Mouse (Mus musculus) left cerebral cortex, postnatal 14 days (tissue): Measurements from ENCODE around the gene Ano10. TPM values are rescaled to one million over a fixed set of nuclear protein-coding genes. Genes with fewer than 3 reads are reported as not detected.

Experiments used
- DNase-seq, 2 experiments: peaks; one replicate each; pipeline ENCODE4 v3.0.0; 2021 to 2022; ENCODE audit warnings: low spot score in 2 of 2, mixed read lengths in 1 of 2
- intact Hi-C: fragments of 180-260 bp; cut with DNase I; formaldehyde crosslinking; loops from one replicate; pipeline ENCODE4 v1.15.1; 2025
- microRNA-seq, 2 experiments: library from miRNA; unstranded; fragments of <30 nt; microRNA quantifications; one replicate each; pipeline ENCODE4 v1.2.0; 2022
- total RNA-seq, 2 experiments: library from RNA; stranded (reverse); gene quantifications; 2 replicates each; pipeline ENCODE4 v1.2.3; 2021

Ano10 gene
- total RNA-seq, 2 experiments from 2014 or later = 28.5 to 34.2 TPM

GRCm38 (mm10) chr9:122146124-122146870, 147.9 kb downstream of the Ano10 start:
- no peak for DNase-seq
- intact Hi-C loops = no loop called here

GRCm38 (mm10) chr9:122145677-122146076, 148.5 kb downstream of the Ano10 start:
- intact Hi-C loops = no loop called here
- no peak for DNase-seq

DNA sequence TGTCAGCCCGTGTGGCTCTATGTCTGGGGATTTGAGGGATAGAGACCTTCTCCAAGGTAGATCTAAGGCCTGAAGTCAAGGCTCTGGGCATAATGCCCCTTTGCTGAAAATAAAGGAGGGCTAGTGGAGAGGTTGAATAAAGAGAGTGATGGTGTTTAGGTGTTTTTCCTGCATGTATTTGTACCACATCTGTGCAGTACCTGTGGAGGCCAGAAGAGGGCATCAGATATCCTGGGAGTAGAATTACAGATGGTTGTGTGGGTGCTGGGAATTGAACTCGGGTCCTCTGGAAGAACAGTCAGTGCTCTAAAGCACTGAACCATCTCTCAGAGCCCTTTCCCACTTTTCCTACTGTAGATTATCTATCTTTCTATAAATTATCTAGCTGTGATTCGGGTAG, 149.4 kb downstream of the Ano10 start:
- intact Hi-C loops = no loop called here
- no peak for DNase-seq

DNA sequence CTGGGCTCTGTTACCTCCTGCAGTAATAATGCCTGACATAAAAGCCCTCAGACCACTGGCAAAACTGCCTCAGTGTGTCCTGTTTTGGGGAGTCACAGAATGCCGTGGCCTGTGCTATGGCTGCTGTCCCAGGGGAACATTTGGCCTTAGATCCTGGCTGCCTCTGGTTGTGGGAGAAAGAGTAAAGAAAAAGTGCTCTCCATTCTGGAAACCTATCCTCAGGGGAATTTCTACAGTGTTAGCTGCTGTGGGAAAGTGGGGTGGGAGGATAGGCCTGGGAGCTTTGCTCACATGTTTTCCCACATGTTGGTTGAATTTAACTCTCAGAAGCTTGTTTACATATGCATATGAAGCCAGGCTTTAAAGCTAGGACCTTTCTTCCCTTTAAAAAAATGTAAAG, 151.0 kb downstream of the Ano10 start:
- DNase-seq = no peak
- intact Hi-C loops = no loop called here

DNA sequence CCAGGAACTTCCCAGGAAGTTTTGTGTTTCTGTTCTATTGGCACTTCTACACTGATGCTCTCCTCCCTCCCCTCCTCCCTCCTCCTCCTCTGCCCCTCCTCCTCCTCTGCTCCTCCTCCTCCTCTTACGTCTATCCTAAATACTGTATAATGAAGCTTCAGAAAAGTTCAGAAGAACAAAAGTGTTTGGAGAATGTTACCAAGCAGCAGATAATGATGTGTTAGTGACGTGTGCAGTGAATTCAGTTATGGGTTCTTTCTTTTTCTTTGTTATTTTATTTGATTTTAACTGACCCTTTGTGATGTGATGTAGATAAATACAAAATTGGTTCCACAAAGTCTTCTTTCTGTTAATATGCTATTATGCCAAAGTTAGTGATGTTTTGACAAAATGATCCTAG, 155.0 kb downstream of the Ano10 start:
- intact Hi-C loops = loop anchor here (5.0 kb wide), 1 partner anchor 252 kb away; no protein-coding TSS in a partner anchor
- DNase-seq = no peak

- DNase-seq = no peak
- intact Hi-C loops = loop anchor here (5.0 kb wide), 1 partner anchor 251 kb away; no protein-coding TSS in a partner anchor
Measured at GRCm38 (mm10) chr9:122138371-122139029, 155.7 kb downstream of the Ano10 start.

- DNase-seq = no peak
- intact Hi-C loops = loop anchor here (5.0 kb wide), 1 partner anchor 251 kb away; no protein-coding TSS in a partner anchor
Measured at GRCm38 (mm10) chr9:122137960-122138359, 156.3 kb downstream of the Ano10 start.

DNA sequence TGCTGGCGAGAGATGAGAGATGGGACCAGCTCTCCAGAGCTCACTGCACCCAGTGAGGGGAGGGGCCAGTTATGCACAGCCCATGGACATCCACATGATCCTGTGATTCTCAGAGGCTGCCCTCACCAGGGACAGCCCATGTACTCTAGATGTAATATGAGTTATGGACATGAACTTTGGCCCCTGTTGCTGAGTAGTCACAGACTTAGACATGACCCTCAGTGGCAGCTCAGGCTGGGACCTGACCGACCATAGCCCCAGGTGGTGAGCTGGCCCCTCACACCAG, 158.4 kb downstream of the Ano10 start:
- intact Hi-C loops = loop anchor here (5.0 kb wide), 1 partner anchor 249 kb away; no protein-coding TSS in a partner anchor
- no peak for DNase-seq

GRCm38 (mm10) chr9:122135095-122135884, 158.9 kb downstream of the Ano10 start:
- no peak for DNase-seq
- intact Hi-C loops = loop anchor here (5.0 kb wide), 1 partner anchor 248 kb away; no protein-coding TSS in a partner anchor

DNA sequence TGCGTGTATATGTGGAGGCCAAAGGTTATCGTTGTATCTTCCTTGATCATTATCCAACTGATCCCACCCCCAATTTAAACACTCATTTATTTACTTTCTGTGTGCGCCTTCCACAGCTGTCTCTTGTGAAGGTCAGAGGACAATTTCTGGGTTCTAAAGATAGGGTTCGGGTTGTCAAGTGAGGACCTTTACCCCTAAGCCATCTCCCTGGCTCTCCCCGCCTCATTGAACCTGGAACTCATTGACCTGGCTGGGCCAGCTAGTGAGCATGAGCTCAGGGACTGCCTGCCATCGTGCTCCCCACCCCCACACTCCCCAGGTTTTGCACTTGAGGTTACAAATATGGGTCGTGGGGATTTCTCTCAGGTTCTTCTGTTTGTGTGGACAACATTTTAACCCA, 162.1 kb downstream of the Ano10 start:
- intact Hi-C loops = no loop called here
- no peak for DNase-seq

DNA sequence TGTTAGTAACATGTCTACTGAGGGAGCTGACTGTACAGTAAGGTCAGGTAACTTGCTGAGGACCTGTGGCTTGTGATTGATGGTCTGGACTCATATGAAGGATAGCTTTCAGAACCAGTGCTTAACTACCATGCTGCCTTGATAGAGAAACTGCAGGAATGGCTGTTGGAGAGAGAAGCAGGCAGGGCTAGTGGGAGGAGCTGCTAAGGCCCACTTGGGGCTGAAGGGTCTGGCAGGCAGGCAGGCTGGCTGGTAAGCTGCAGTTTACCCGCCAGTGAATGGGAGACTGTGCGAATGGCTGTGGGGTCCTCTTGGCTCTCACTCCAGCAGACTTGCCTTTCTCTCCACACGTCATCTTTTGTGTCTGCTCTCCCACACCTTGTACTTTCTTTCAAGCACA, 163.6 kb downstream of the Ano10 start:
- intact Hi-C loops = no loop called here

DNA sequence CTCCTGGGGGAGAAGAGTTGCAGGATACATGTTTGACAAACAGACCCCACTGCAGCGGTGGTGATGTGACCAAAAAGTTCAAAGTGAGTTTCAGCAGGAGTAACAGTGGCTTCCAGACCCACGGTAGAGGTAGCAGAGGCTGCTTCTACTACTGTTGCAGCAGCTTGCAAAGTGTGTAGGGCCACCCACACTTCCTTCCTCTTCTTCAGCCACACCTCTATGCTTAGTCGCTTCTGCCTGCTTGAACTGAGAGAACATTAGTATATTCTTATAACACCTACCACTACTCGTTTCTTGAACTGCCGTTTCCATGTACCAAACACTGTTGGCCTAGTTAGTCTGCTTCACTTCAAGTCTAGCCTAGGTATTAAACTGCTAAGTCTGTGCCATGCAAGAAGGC, 165.5 kb downstream of the Ano10 start:
- intact Hi-C loops = no loop called here
- no peak for DNase-seq

More for the DNA sequence above, 163.6 kb downstream of the Ano10 start:
- no peak for DNase-seq

GRCm38 (mm10) chr9:122127271-122127785, 166.9 kb downstream of the Ano10 start:
- intact Hi-C loops = no loop called here
- DNase-seq = no peak

DNA sequence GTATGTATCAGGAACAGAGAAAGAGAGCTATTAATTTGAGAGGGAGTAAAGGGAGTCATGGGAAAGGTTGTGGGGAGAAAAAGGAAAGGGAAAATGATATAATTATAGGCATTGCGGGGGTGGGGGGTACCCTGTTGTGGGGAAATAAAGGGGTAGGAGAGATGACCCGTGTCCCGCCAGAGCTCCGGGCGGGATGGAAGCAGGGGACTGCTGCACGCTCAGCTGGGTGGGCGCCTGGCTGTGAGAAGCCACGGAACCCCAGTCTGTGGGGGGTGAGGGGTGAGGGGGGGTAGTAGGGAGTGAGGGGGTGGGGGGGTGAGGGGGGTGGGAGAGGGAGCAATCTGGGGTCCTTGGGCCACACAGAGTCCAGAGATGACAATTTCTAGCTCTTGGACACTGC, 167.4 kb downstream of the Ano10 start:
- DNase-seq = no peak
- intact Hi-C loops = no loop called here

Small RNA genes within 50 kb of the gene (microRNA-seq; reads per million reads assigned to microRNA genes)
- gene Mir8106 = 0 reads per million in 2 experiments

Other genes with a start within 250 kb of the Ano10 start
- gene Snrk, start 177.2 kb downstream of the Ano10 start, total RNA-seq = 100 to 1,000 TPM; 105 to 126 TPM
- gene Abhd5, start 57.2 kb upstream of the Ano10 start, total RNA-seq = 10 to 100 TPM; 28.4 to 30.3 TPM